Mouse (Mus musculus): ENCODE measurements at regions not wholly inside any gene's neighbourhood (a gene's known extent, or its start where the extent isn't known, plus 50 kb on each side); places are given as distances from the start of the nearest gene placed in this dataset.

GRCm38 (mm10) chr16:64224336-64224735, 360.4 kb upstream of the Epha3 start:
- no peaks in the 10 kb centered on the region for H3K27me3 ChIP-seq (ENCODE audit: control insufficient read depth, insufficient read depth, low read length)
- no peak overlapping the region for H3K27ac ChIP-seq (replicated peaks; ENCODE audit: low read depth, low read length)
- no peaks in the 10 kb centered on the region for H3K4me1 ChIP-seq (ENCODE audit: control insufficient read depth, insufficient read depth, low read length)
- H3K4me2 ChIP-seq (ENCODE audit: low read length), result no peak overlapping the region
- 91% methylated on average over 3 of the region's 3 CpGs for WGBS
- no peaks in the 10 kb centered on the region for H3K9me3 ChIP-seq (ENCODE audit: control insufficient read depth, low read length)
- DNase-seq (no peak), ATAC-seq (ENCODE audit: low FRiP score, low TSS enrichment) (no peak)
- H3K36me3 ChIP-seq (ENCODE audit: control insufficient read depth, insufficient read depth, low read length), result no peaks in the 10 kb centered on the region
- no peak overlapping the region for H3K9ac ChIP-seq (replicated peaks; ENCODE audit: low read length)
- no peak overlapping the region for H3K4me3 ChIP-seq (replicated peaks; ENCODE audit: low read depth, low read length)

DNA sequence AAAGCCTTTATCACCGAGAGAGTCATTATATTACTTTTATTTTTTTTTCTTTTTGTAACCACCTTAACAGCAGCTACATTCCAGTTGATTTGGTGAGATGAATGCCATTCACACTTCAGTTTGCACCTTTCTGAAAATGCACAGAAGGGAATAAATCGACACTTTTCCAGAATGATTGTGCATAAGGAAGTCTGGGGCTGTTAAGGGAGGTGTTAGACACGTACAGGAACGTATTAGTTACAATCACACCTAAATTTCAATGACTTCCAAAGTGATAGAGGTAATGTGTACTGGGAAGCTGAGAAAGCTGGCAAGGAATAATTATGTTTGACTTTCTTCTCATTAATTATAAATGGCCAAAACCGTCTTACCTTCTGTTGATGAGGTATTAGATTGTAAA, 352.7 kb upstream of the Epha3 start:
- ATAC-seq (ENCODE audit: low FRiP score, low TSS enrichment) (no peak), DNase-seq (no peak)
- Histone ChIP-seq H3K4me1 (ENCODE audit: control insufficient read depth, insufficient read depth, low read length) (no peaks in the 10 kb centered on the region), H3K4me2 (ENCODE audit: low read length) (no peak overlapping the region), H3K27me3 (ENCODE audit: control insufficient read depth, insufficient read depth, low read length) (no peaks in the 10 kb centered on the region), H3K9me3 (ENCODE audit: control insufficient read depth, low read length) (no peaks in the 10 kb centered on the region), H3K36me3 (ENCODE audit: control insufficient read depth, insufficient read depth, low read length) (no peaks in the 10 kb centered on the region), H3K4me3 (replicated peaks; ENCODE audit: low read depth, low read length) (no peak overlapping the region), H3K27ac (replicated peaks; ENCODE audit: low read depth, low read length) (no peak overlapping the region), H3K9ac (replicated peaks; ENCODE audit: low read length) (no peak overlapping the region)
- WGBS, result 89% methylated on average over 5 of the region's 5 CpGs

DNA sequence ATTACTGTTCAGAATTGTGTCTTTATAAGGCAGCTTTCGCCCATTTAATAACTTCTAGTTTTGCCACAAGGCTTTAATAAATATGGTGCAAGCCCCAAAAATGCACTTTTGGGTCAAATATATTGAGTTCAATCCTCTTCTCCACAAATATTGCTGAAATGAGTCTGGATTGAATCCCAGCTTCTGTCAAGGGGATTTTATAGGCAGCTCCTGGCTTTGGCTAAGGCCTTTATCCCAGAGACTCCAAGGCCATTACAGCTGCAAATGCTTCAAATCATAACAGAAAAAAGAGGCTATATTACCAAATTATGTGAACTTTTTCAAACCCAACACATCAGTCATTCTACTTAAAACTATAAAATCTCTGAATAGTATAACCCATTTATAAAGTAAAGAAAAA, 347.9 kb upstream of the Epha3 start:
- H3K9ac ChIP-seq (replicated peaks; ENCODE audit: low read length), result no peak overlapping the region
- no peak overlapping the region for H3K4me3 ChIP-seq (replicated peaks; ENCODE audit: low read depth, low read length)
- no peaks in the 10 kb centered on the region for H3K9me3 ChIP-seq (ENCODE audit: control insufficient read depth, low read length)
- H3K36me3 ChIP-seq (ENCODE audit: control insufficient read depth, insufficient read depth, low read length), result no peaks in the 10 kb centered on the region
- no peak for DNase-seq
- ATAC-seq (ENCODE audit: low FRiP score, low TSS enrichment), result no peak
- no peaks in the 10 kb centered on the region for H3K4me1 ChIP-seq (ENCODE audit: control insufficient read depth, insufficient read depth, low read length)
- H3K27me3 ChIP-seq (ENCODE audit: control insufficient read depth, insufficient read depth, low read length), result no peaks in the 10 kb centered on the region
- no peak overlapping the region for H3K27ac ChIP-seq (replicated peaks; ENCODE audit: low read depth, low read length)
- 93% methylated on average over 1 of the region's 1 CpGs for WGBS
- H3K4me2 ChIP-seq (ENCODE audit: low read length), result no peak overlapping the region

DNA sequence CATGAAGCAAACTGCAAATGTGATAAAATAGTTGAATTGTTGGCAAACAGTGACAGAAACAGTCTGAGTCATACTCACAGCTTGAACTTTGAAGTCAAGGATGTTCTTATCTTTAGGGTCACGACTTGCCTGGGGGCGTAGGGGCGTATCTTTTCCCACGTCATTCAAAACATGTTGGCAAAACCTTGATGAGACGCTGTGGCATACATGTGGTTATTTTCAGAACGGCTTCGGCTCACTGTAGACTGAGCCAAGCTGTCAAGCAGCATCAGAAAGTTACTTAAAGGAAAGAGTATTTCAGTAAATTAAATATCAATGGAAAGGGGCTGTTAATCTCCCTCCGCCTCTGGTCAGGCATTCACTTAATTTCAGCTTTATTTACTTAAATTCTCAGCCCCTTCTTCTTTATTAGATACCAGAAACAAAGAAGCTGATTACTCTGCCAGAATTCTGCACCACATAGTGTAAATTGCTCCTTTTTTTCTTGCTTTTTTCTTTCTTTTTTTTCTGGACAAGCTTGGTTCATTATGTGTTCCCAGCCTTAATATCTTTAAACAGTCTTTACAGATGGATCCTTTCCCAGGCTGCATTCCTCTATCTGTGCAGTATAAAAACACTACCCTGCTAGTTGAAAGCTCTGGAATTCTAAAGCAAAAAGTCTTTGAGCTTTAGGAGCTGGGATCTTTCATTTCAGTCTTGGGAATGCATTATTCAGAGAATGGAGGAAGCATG, 302.9 kb upstream of the Epha3 start:
- H3K9ac ChIP-seq (replicated peaks; ENCODE audit: low read length), result no peak overlapping the region
- ATAC-seq (ENCODE audit: low FRiP score, low TSS enrichment), result no peak; the same call in 1 of the 2 replicates
- WGBS, result 46% methylated on average over 8 of the region's 8 CpGs
- no peak overlapping the region for H3K4me3 ChIP-seq (replicated peaks; ENCODE audit: low read depth, low read length)
- H3K27me3 ChIP-seq (ENCODE audit: control insufficient read depth, insufficient read depth, low read length), result no peaks in the 10 kb centered on the region
- no peak overlapping the region for H3K27ac ChIP-seq (replicated peaks; ENCODE audit: low read depth, low read length)
- no peaks in the 10 kb centered on the region for H3K36me3 ChIP-seq (ENCODE audit: control insufficient read depth, insufficient read depth, low read length)
- DNase-seq, result no peak
- no peaks in the 10 kb centered on the region for H3K4me1 ChIP-seq (ENCODE audit: control insufficient read depth, insufficient read depth, low read length)
- no peak overlapping the region for H3K4me2 ChIP-seq (ENCODE audit: low read length)
- H3K9me3 ChIP-seq (ENCODE audit: control insufficient read depth, low read length), result no peaks in the 10 kb centered on the region

GRCm38 (mm10) chr16:64166036-64166435, 302.1 kb upstream of the Epha3 start:
- Histone ChIP-seq H3K36me3 (ENCODE audit: control insufficient read depth, insufficient read depth, low read length) (no peaks in the 10 kb centered on the region), H3K4me3 (replicated peaks; ENCODE audit: low read depth, low read length) (no peak overlapping the region), H3K4me2 (ENCODE audit: low read length) (no peak overlapping the region), H3K27ac (replicated peaks; ENCODE audit: low read depth, low read length) (no peak overlapping the region), H3K9me3 (ENCODE audit: control insufficient read depth, low read length) (no peaks in the 10 kb centered on the region), H3K4me1 (ENCODE audit: control insufficient read depth, insufficient read depth, low read length) (no peaks in the 10 kb centered on the region), H3K27me3 (ENCODE audit: control insufficient read depth, insufficient read depth, low read length) (no peaks in the 10 kb centered on the region), H3K9ac (replicated peaks; ENCODE audit: low read length) (no peak overlapping the region)
- ATAC-seq (ENCODE audit: low FRiP score, low TSS enrichment) (no peak), DNase-seq (no peak)
- WGBS, result 78% methylated on average over 2 of the region's 2 CpGs

- Histone ChIP-seq H3K27me3 (ENCODE audit: control insufficient read depth, insufficient read depth, low read length) (no peaks in the 10 kb centered on the region), H3K36me3 (ENCODE audit: control insufficient read depth, insufficient read depth, low read length) (no peaks in the 10 kb centered on the region), H3K4me1 (ENCODE audit: control insufficient read depth, insufficient read depth, low read length) (no peaks in the 10 kb centered on the region), H3K9ac (replicated peaks; ENCODE audit: low read length) (no peak overlapping the region), H3K4me3 (replicated peaks; ENCODE audit: low read depth, low read length) (no peak overlapping the region), H3K9me3 (ENCODE audit: control insufficient read depth, low read length) (no peaks in the 10 kb centered on the region), H3K27ac (replicated peaks; ENCODE audit: low read depth, low read length) (no peak overlapping the region), H3K4me2 (ENCODE audit: low read length) (no peak overlapping the region)
- WGBS, result 82% methylated on average over 14 of the region's 14 CpGs
- ATAC-seq (ENCODE audit: low FRiP score, low TSS enrichment) (no peak), DNase-seq (no peak)
Measured at GRCm38 (mm10) chr16:64145687-64146535, 281.9 kb upstream of the Epha3 start.

All from midbrain, embryonic 14.5 days (tissue).